Mouse (Mus musculus) embryo, embryonic 9.5 days (tissue): ENCODE data around the gene Alg9.
"Not testable (repeated sequence)": the region's sequence is repeated elsewhere in the genome, so short reads cannot be mapped to it uniquely, and the experiment has no call there.

ENCODE experiments used
- DNase-seq: peaks from one replicate; pipeline ENCODE4 v3.0.0-alpha.2; 2017; ENCODE audit errors: extremely low spot score

Gene Alg9

GRCm38 (mm10) chr9:50816512-50816911 is 41.7 kb downstream of the Alg9 start:
- no peak for DNase-seq

- DNase-seq = no peak
Measured at GRCm38 (mm10) chr9:50818050-50818449, 43.2 kb downstream of the Alg9 start.

GRCm38 (mm10) chr9:50819716-50820115 is 44.9 kb downstream of the Alg9 start:
- no peak for DNase-seq

GRCm38 (mm10) chr9:50821651-50822050 is 46.8 kb downstream of the Alg9 start:
- no peak for DNase-seq

GRCm38 (mm10) chr9:50822216-50822615 is 47.4 kb downstream of the Alg9 start:
- DNase-seq = no peak

GRCm38 (mm10) chr9:50823779-50824453 is 49.1 kb downstream of the Alg9 start:
- DNase-seq = no peak

- no peak for DNase-seq
Measured at GRCm38 (mm10) chr9:50831514-50831913, 56.7 kb downstream of the Alg9 start.

- DNase-seq = no peak
Measured at GRCm38 (mm10) chr9:50832162-50832561, 57.3 kb downstream of the Alg9 start.

- not testable (repeated sequence) for DNase-seq
Measured at GRCm38 (mm10) chr9:50832582-50832981, 57.8 kb downstream of the Alg9 start.

- DNase-seq = no peak
Measured at GRCm38 (mm10) chr9:50833786-50834185, 59.0 kb downstream of the Alg9 start.

- DNase-seq = no peak
Measured at GRCm38 (mm10) chr9:50835068-50835705, 60.4 kb downstream of the Alg9 start.

GRCm38 (mm10) chr9:50836097-50836496 is 61.3 kb downstream of the Alg9 start:
- DNase-seq = no peak

- no peak for DNase-seq
Measured at GRCm38 (mm10) chr9:50841079-50841789, 66.4 kb downstream of the Alg9 start.

- no peak for DNase-seq
Measured at GRCm38 (mm10) chr9:50845081-50845480, 70.3 kb downstream of the Alg9 start, which contains the start of gene Ppp2r1b. TSS of gene Ppp2r1b (plus strand) at chr9:50845301.

GRCm38 (mm10) chr9:50845547-50845946 is 70.7 kb downstream of the Alg9 start:
- no peak for DNase-seq

- DNase-seq = no peak
Measured at GRCm38 (mm10) chr9:50847133-50847532, 72.3 kb downstream of the Alg9 start.

- DNase-seq = no peak
Measured at GRCm38 (mm10) chr9:50847606-50848368, 73.0 kb downstream of the Alg9 start.

GRCm38 (mm10) chr9:50848821-50849220 is 74.0 kb downstream of the Alg9 start:
- no peak for DNase-seq

GRCm38 (mm10) chr9:50849249-50849648 is 74.4 kb downstream of the Alg9 start:
- peak; percentile 82 for DNase-seq

- no peak for DNase-seq
Measured at GRCm38 (mm10) chr9:50849755-50850154, 74.9 kb downstream of the Alg9 start.

GRCm38 (mm10) chr9:50850271-50850670 is 75.5 kb downstream of the Alg9 start:
- no peak for DNase-seq

- no peak for DNase-seq
Measured at GRCm38 (mm10) chr9:50850713-50851112, 75.9 kb downstream of the Alg9 start.
